Mouse (Mus musculus): ENCODE data around the gene Siglecg. TPM values are rescaled to one million over a fixed set of nuclear protein-coding genes. Genes with fewer than 3 reads are reported as not detected.

The Siglecg gene
- total RNA-seq, 2 experiments from 2014 or later, result not detected

GRCm38 (mm10) chr7:43447801-43448200, 39.8 kb downstream of the Siglecg start:
- no peak for DNase-seq (ENCODE audit: low spot score in 2 of 2)
- H3K27ac ChIP-seq, result no peak overlapping the region
- H3K4me3 ChIP-seq, result no peak overlapping the region
- TF ChIP-seq CTCF (conservative IDR thresholded peaks at IDR 0.05), result no peak

- TF ChIP-seq CTCF (conservative IDR thresholded peaks at IDR 0.05), result no peak
- DNase-seq (ENCODE audit: low spot score in 2 of 2), result no peak
- Histone ChIP-seq H3K4me3 (no peak overlapping the region), H3K27ac (no peak overlapping the region)
Observed at GRCm38 (mm10) chr7:43448246-43448645, 40.2 kb downstream of the Siglecg start.

- DNase-seq (ENCODE audit: low spot score in 2 of 2), result no peak
- Histone ChIP-seq H3K27ac (no peak overlapping the region), H3K4me3 (no peak overlapping the region)
- TF ChIP-seq CTCF (conservative IDR thresholded peaks at IDR 0.05), result no peak
Observed at GRCm38 (mm10) chr7:43449811-43450210, 41.8 kb downstream of the Siglecg start.

- H3K4me3 ChIP-seq, result no peak overlapping the region
- no peak overlapping the region for H3K27ac ChIP-seq
- no peak for DNase-seq (ENCODE audit: low spot score in 2 of 2)
- TF ChIP-seq CTCF (conservative IDR thresholded peaks at IDR 0.05), result no peak
Observed at GRCm38 (mm10) chr7:43451726-43452125, 43.7 kb downstream of the Siglecg start.

GRCm38 (mm10) chr7:43452609-43453008, 44.6 kb downstream of the Siglecg start:
- peak; percentile 63 for TF ChIP-seq CTCF (conservative IDR thresholded peaks at IDR 0.05)
- no peak overlapping the region for H3K4me3 ChIP-seq

GRCm38 (mm10) chr7:43453599-43454355, 45.8 kb downstream of the Siglecg start:
- H3K27ac ChIP-seq, result no peak overlapping the region
- DNase-seq (ENCODE audit: low spot score in 2 of 2), result no peak
- no peak for TF ChIP-seq CTCF (conservative IDR thresholded peaks at IDR 0.05)
- no peak overlapping the region for H3K4me3 ChIP-seq

More at GRCm38 (mm10) chr7:43452609-43453008, 44.6 kb downstream of the Siglecg start:
- DNase-seq (ENCODE audit: low spot score in 2 of 2), result no peak
- no peak overlapping the region for H3K27ac ChIP-seq

GRCm38 (mm10) chr7:43454371-43454770, 46.4 kb downstream of the Siglecg start:
- no peak overlapping the region for H3K4me3 ChIP-seq
- no peak overlapping the region for H3K27ac ChIP-seq
- no peak for DNase-seq (ENCODE audit: low spot score in 2 of 2)
- TF ChIP-seq CTCF (conservative IDR thresholded peaks at IDR 0.05), result no peak

- TF ChIP-seq CTCF (conservative IDR thresholded peaks at IDR 0.05), result no peak
Observed at GRCm38 (mm10) chr7:43462851-43463250, 54.8 kb downstream of the Siglecg start, which contains the start of gene Vsig10l. TSS of gene Vsig10l (plus strand) at chr7:43463151.

GRCm38 (mm10) chr7:43463976-43464375, 56.0 kb downstream of the Siglecg start:
- TF ChIP-seq CTCF (conservative IDR thresholded peaks at IDR 0.05), result no peak
- no peak overlapping the region for H3K4me3 ChIP-seq
- H3K27ac ChIP-seq, result no peak overlapping the region
- no peak for DNase-seq (ENCODE audit: low spot score in 2 of 2)

More at GRCm38 (mm10) chr7:43462851-43463250, 54.8 kb downstream of the Siglecg start, which contains the start of gene Vsig10l:
- no peak for DNase-seq (ENCODE audit: low spot score in 2 of 2)
- Histone ChIP-seq H3K4me3 (no peak within 1 kb of the TSS), H3K27ac (no peak within 1 kb of the TSS)

- TF ChIP-seq CTCF (conservative IDR thresholded peaks at IDR 0.05), result peak; percentile 64
- Histone ChIP-seq H3K4me3 (peak overlapping the region; percentile 52), H3K27ac (no peak overlapping the region)
- DNase-seq (ENCODE audit: low spot score in 2 of 2), result no peak
Observed at GRCm38 (mm10) chr7:43464864-43465343, 56.9 kb downstream of the Siglecg start.

GRCm38 (mm10) chr7:43465344-43466098, 57.5 kb downstream of the Siglecg start:
- peak overlapping the region; percentile 52 for H3K4me3 ChIP-seq
- H3K27ac ChIP-seq, result no peak overlapping the region
- 0 out of 2 replicates have a peak, but pooled peaks have one; percentile 12 for TF ChIP-seq CTCF (conservative IDR thresholded peaks at IDR 0.05)
- peak; percentile 67 to 81 for DNase-seq (ENCODE audit: low spot score in 2 of 2)

GRCm38 (mm10) chr7:43466099-43466694, 58.2 kb downstream of the Siglecg start:
- peak; percentile 61 to 73 for DNase-seq (ENCODE audit: low spot score in 2 of 2)
- peak overlapping the region; percentile 52 for H3K4me3 ChIP-seq
- H3K27ac ChIP-seq, result no peak overlapping the region
- peak; percentile 94 for TF ChIP-seq CTCF (conservative IDR thresholded peaks at IDR 0.05)

Small RNA genes within 50 kb of the gene (microRNA-seq; reads per million reads assigned to microRNA genes)
- 0 to 0.92 reads per million in 2 experiments for gene Mir7051

Other genes starting within 250 kb of the Siglecg start
- 10 to 100 TPM; 23.1 to 23.5 TPM for gene Zfp715, start 94.9 kb upstream of the Siglecg start, total RNA-seq (2021)
- under 1 TPM; 0.49 to 0.72 TPM for gene Siglecf, start 56.9 kb upstream of the Siglecg start, total RNA-seq (2021)
- gene Lim2, start 19.5 kb downstream of the Siglecg start, total RNA-seq (2021), result not detected
- gene Nkg7, start 28.9 kb downstream of the Siglecg start, total RNA-seq (2021), result not detected
- gene Cldnd2, start 32.6 kb downstream of the Siglecg start, total RNA-seq (2021), result not detected
- gene Etfb, start 35.9 kb downstream of the Siglecg start, total RNA-seq (2021), result 10 to 100 TPM; 72.9 to 76.6 TPM
- gene Gm45233, start 35.9 kb downstream of the Siglecg start, total RNA-seq (2021), result under 1 TPM in 1 of 2 experiments, not detected in 1; 0.90 TPM
- gene Vsig10l, start 54.9 kb downstream of the Siglecg start, total RNA-seq (2021), result 1 to 10 TPM; 1.5 to 2.2 TPM
- gene Iglon5, start 81.9 kb downstream of the Siglecg start, total RNA-seq (2021), result 10 to 100 TPM; 24.8 TPM
- gene 4931406B18Rik, start 97.7 kb downstream of the Siglecg start, total RNA-seq (2021), result not detected
- gene Cd33, start 136.2 kb downstream of the Siglecg start, total RNA-seq (2021), result 1 to 10 TPM; 3.5 to 5.7 TPM
- 1 to 10 TPM; 4.4 to 4.9 TPM for gene Zfp658, start 154.1 kb downstream of the Siglecg start, total RNA-seq (2021)
- gene Zfp719, start 171.4 kb downstream of the Siglecg start, total RNA-seq (2021), result 10 to 100 TPM; 19.5 to 19.8 TPM
- under 1 TPM in 1 of 2 experiments, not detected in 1; 0.27 TPM for gene Zfp819, start 199.0 kb downstream of the Siglecg start, total RNA-seq (2021)
- gene Ceacam18, start 226.5 kb downstream of the Siglecg start, total RNA-seq (2021), result not detected